Mouse (Mus musculus) cerebellum, adult 18-20 months (tissue): ENCODE measurements around the gene Gm42906.

Source experiments
- DNase-seq, 2 experiments: peaks; one replicate each; pipeline ENCODE4 v3.0.0; 2021

The Gm42906 gene

GRCm38 (mm10) chr5:151059352-151059751, 368.6 kb downstream of the Gm42906 start:
- peak in 1 of 2 experiments; percentile 6 for DNase-seq

GRCm38 (mm10) chr5:151057716-151058115, 370.2 kb downstream of the Gm42906 start:
- DNase-seq = no peak

DNA sequence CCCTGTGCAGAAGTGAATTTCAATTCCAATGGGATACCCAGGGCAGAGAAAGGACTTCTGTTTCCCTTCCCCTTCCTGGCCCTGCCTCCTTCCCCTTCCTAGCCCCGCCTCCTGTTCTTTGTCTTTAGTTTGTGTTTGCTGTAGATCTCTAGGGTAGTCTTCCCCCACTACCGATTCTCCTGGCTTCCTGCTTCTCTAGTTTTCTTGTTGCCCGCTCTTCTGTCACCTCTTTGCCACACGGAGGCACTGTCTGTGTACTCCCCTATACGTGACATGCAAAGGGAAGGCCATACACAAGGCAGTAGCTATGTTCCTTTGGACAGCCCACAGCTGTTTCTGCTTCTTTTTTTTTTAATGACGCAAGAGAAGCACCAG, 371.1 kb downstream of the Gm42906 start:
- DNase-seq = no peak

GRCm38 (mm10) chr5:151056255-151056919, 371.6 kb downstream of the Gm42906 start:
- DNase-seq = no peak

DNA sequence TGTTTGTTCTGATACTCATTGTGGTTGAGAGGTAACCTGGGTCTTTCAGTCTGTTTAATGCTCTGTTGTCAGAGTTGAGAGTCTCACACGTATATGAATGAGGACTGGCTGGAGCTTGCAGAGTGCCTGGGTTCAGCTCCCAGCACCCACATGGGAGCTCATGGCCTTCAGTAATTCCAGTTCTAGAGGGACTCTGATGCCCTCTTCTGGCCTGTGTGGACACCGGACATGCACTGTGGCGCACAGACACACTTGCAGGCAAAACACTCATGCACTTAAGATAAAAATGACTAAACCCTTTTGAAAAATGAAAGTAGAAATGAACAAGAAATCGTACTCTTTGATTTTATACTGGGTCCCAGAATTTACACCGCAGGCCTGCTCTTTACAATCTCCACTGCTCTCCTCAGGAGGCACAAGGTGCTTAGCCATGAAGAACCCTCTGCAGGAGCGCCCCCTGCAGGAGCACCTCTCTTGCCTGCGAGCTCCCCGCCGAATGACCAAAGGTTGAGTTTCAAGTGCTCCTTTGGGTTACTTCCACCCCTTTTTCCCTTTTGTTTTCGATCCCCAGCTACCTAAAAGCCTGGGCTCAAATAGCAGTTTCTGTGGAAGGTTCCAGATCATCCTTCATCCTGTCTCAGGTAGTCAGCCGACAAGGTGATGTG, 372.4 kb downstream of the Gm42906 start:
- no peak for DNase-seq

DNA sequence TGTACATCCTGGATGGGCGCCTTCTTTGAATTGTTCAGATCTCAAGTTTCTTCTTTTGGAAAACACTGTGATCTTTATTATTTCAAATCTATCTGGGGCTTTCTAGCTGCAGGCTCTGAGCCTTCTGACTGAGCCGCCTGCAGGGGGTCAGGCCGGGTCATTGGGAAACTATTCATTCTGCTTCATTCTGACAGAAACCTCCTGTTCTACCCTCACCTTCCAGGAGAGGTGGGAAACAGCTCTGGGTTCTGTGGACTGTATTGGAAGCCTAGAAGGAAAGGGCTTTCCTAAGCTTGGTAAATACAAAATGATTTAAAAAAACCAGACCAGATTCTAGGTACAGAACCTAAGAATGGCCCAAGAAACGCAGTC, 373.2 kb downstream of the Gm42906 start:
- no peak for DNase-seq

DNA sequence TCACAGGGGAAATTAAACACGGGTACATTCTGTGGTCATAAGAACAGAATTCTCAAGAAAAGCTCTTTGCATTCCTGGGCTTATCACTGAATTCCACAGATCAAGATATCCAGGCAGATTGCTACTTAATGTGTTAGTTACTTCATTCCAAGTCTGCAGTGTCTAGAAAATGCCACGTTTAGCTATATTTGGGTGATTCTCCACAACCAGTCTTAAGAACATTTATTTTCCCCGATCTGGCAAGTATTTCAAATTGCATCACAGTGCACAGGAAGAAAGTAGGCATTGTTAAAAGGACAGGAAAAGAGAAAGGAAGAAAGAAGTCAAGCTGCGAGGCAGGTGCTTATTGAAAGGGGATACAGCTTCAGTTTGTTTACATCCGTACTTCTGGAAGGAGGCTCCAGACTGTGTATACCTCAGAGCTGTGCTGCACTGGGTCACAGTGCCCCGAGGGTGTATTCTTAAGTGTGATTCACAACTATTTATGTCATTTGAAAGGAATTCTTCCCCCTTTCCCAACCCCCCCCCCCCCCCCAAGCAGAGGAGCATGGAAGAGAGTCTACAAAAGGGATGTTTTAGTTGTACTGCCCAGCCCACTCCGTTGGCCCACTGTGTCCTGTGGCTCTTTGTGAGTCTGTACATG, 373.7 kb downstream of the Gm42906 start:
- DNase-seq = no peak

DNA sequence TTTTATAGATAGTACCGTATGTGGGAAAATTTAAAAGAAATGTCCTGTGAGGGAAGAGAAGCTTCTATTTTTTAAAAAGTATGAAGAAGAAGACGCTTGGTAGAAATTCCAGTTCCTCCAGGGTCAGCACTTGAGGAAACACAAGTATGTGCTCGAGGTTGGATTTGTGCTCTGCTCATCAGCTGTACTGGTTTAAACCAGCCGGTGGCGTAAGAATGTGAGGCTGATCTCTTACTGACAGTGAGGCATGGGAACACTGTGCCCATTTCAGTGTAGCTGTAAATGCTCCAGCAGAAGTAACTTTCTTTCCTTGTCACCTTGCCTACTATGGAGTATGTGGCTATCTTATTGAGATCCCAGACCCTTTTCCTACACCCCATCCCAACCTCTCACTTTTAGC, 374.8 kb downstream of the Gm42906 start:
- no peak for DNase-seq

- DNase-seq = no peak
Measured at GRCm38 (mm10) chr5:151052331-151052730, 375.6 kb downstream of the Gm42906 start.

GRCm38 (mm10) chr5:151047488-151047887, 380.5 kb downstream of the Gm42906 start:
- DNase-seq = no peak

GRCm38 (mm10) chr5:151046917-151047316, 381.0 kb downstream of the Gm42906 start:
- no peak for DNase-seq

- DNase-seq = no peak
Measured at GRCm38 (mm10) chr5:151046131-151046530, 381.8 kb downstream of the Gm42906 start.

GRCm38 (mm10) chr5:151042911-151043310, 385.1 kb downstream of the Gm42906 start:
- DNase-seq = no peak

DNA sequence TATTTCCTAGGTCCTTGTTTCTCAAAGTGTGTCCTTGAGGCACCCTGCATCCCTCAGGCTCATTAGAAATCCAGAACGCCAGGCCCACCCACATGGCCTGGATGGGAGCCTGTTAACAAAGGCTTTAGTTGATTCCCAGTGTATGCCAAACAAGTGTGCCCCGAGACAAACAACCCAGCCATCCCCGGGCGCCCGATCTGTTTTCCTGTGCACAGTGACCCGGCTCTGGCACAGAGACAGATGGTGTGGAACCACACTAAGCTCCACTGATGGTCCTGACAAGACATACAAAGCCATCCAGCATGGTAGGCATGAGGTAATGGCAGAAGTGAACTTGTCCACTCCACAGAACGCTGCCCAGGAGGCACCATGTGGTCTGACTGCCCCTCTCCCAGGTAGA, 390.1 kb downstream of the Gm42906 start:
- no peak for DNase-seq

DNA sequence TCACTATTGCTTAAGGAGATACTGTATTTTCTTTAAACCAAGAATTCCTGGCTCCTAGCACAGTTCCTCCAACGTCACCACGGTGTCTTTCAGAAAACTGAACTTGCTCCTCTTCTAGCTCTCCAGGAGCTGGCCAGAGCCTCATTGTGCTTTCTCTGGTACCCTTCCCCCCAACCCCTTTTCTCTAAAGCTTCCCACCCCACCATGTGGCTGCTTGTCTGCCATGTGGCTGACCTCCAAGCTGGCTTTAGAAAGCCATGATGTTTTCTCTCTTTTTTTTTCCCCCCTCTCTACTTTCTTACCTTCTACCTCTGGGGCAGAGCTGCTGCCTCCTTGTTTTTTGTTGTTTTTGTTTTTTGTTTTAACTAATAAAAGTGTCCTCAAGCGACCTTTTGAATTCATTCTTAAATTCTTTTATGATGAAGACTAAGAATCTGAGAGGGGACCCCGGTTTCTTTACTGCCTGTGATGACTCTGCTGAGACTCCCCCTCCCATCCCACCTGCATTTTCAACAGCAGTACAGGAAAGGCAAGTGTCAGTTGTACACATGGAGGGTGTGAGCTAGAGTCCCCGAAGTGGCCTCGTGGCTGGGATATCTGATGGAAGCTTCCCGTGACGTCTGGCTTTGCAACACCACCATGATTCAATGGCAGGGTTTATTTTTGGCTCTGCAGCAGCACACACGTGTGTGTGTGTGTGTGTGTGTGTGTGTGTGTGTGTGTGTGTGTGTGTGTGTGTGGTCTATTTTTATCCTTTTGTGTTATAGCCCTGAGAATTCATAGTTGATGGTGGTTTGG, 393.0 kb downstream of the Gm42906 start:
- DNase-seq = no peak

DNA sequence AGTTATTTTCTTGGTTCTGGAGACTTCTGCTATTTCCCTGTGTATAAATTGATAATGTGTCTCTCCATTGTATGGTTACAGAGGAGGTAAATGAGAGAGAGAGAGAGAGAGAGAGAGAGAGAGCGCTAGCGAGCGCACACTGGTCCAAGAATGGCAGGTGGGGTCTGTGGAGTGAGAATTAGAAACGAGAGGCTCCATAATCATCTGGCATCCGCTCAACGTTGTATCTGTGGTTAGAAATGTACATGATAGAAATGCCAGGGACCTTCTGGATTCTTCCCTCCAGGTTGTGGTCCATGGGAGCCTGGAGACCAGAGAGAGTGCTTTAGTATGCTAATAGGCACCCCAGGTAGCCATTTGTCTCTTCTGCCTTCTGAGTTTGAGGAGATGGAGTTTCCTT, 399.1 kb downstream of the Gm42906 start:
- no peak for DNase-seq

DNA sequence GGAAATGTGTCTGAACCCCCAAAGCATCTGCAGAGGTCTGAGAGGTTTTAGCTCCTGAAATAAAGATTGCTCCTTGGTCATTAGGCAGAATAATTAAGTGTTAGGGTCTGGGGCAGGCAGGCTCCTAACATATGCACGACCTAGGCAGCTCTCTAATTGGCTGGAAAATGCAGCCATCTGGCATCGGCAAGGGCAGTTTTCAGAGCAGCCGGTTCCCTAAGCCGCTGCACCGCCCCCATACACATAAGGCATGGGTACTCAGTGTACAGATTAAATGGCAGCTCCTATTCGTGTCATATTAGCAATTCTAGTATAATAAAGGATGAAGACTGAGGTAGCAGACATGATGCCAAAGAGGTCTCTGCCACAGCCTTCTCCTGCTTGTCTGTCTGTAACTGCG, 400.8 kb downstream of the Gm42906 start:
- DNase-seq = peak; percentile 34 to 37

DNA sequence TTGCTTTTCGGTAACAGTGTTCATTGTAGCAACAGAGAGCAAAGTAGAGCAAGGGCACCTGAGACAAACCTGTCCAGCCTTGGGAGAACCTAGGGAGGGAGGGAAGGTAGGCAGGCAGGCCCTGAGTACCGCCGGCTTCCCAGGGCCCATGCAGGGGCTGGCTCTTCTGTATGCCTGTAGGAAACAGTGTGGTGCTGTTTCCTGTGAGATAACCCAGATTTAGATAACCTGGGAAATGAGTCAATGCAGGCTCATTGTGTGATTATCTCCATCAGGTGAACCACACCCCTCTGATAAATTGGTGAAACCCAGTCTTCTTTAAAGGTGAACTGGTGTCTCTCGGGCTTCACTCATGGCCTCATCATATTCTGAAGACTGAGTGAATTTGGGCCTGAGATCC, 401.9 kb downstream of the Gm42906 start:
- no peak for DNase-seq

GRCm38 (mm10) chr5:151024483-151024882, 403.5 kb downstream of the Gm42906 start:
- DNase-seq = no peak

GRCm38 (mm10) chr5:151023461-151023860, 404.5 kb downstream of the Gm42906 start:
- DNase-seq = peak; percentile 74 to 77

GRCm38 (mm10) chr5:151022939-151023338, 405.0 kb downstream of the Gm42906 start:
- DNase-seq = no peak

- DNase-seq = no peak
Measured at GRCm38 (mm10) chr5:151022026-151022425, 405.9 kb downstream of the Gm42906 start.

DNA sequence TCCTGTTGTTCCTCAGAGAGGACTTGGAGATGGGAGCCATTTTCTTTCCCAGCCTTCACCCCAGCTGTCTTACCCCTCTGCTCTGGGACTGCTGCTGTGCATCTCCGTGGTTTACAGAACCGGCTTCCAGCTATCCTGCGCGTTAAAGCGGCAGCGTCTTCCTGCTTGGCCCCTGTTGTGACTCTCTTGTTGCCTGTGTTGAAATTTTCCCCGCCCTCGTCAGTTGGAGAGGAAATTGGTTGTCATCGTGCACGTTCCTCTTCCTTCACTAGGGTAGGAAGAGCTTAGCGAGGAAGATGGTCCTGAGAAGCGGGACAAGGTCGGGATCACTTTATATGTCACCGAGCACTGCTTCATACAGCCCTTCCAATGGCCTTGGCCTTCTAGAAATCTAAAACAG, 407.1 kb downstream of the Gm42906 start:
- DNase-seq = no peak
